Mouse (Mus musculus): ENCODE measurements around the gene Mvk.

GRCm38 (mm10) chr5:114494761-114495160, 50.7 kb downstream of the Mvk start:
- TF ChIP-seq HCFC1 (IDR thresholded peaks at IDR 0.05; ENCODE audit: borderline replicate concordance, insufficient read depth, low read length) (no peak), ZNF384 (IDR thresholded peaks at IDR 0.05; ENCODE audit: low read depth, low read length) (no peak), CHD2 (IDR thresholded peaks at IDR 0.05; ENCODE audit: low read depth, low read length) (no peak)

Measured in ES-E14 (cell line).